14 mouse cellular contexts compared by ENCODE assay signal in genomic region chr12:52376692-52377462, GRCm38 (mm10).
DNase-seq lines count a peak whose midpoint lies in the region; ATAC-seq and TF ChIP-seq lines count a peak whose summit lies in the region.
"Had no signal": no experiment of that assay in that cellular context is flagged by ENCODE, and none has a peak within 500 bp of the region (broad histone marks: within the 10 kb centered on the region; RNA-seq: fewer than 3 reads in every experiment).

No protein-coding gene starts in this region.

- H3K9me3 ChIP-seq in liver, postnatal 0 days (ENCODE audit: low read length), result no peaks in the 10 kb centered on the region
- no peaks in the 10 kb centered on the region for H3K9me3 ChIP-seq in intestine, embryonic 15.5 days
- H3K9me3 ChIP-seq: embryonic facial prominence, embryonic 15.5 days; forebrain, embryonic 10.5 days; hindbrain, embryonic 12.5 days; liver, embryonic 15.5 days had no signal

- DNase-seq in gastrocnemius, adult 18-20 months (ENCODE audit: low spot score), result peak; percentile 17
- DNase-seq in gastrocnemius, postnatal 25 days, result no peak
- peak; percentile 56 for DNase-seq in liver, postnatal 0 days
- DNase-seq in liver, result no peak
- DNase-seq in right cerebral cortex, adult 2 months (ENCODE audit: low spot score in 2 of 2), result no peak
- no peak for DNase-seq in right cerebral cortex, postnatal 25 days
- DNase-seq: adrenal gland, postnatal 25 days; embryo, embryonic 11 days; gastrocnemius, postnatal 10 days had no signal

- TF ChIP-seq EP300 in liver, postnatal 0 days (IDR thresholded peaks at IDR 0.05; ENCODE audit: low read depth), result 0 out of 2 replicates have a peak, but pooled peaks have one; percentile 39

- WGBS in liver, postnatal 0 days (ENCODE audit: insufficient replicate concordance), result 74% methylated on average over 10 of the region's 10 CpGs
- WGBS in intestine, embryonic 15.5 days, result 62% methylated on average over 10 of the region's 10 CpGs

- no peak overlapping the region for H3K9ac ChIP-seq in liver, postnatal 0 days (replicated peaks)
- H3K9ac ChIP-seq in intestine, embryonic 15.5 days, result no peak overlapping the region
- H3K9ac ChIP-seq: embryonic facial prominence, embryonic 15.5 days; hindbrain, embryonic 12.5 days; liver, embryonic 15.5 days had no signal

- no peak overlapping the region for H3K4me2 ChIP-seq in liver, postnatal 0 days (ENCODE audit: low read depth, low read length)
- no peak overlapping the region for H3K4me2 ChIP-seq in intestine, embryonic 15.5 days (replicated peaks)
- H3K4me2 ChIP-seq: embryonic facial prominence, embryonic 15.5 days; hindbrain, embryonic 12.5 days; liver, embryonic 15.5 days had no signal

- H3K4me1 ChIP-seq in liver, postnatal 0 days (ENCODE audit: insufficient read depth), result no peaks in the 10 kb centered on the region
- H3K4me1 ChIP-seq in intestine, embryonic 15.5 days (replicated peaks), result peaks cover 9% of the 10 kb centered on the region
- H3K4me1 ChIP-seq: liver, embryonic 15.5 days had no signal

- H3K27me3 ChIP-seq in liver, postnatal 0 days (ENCODE audit: insufficient read depth, low read length), result no peaks in the 10 kb centered on the region
- no peaks in the 10 kb centered on the region for H3K27me3 ChIP-seq in intestine, embryonic 15.5 days (replicated peaks)
- H3K27me3 ChIP-seq: embryonic facial prominence, embryonic 15.5 days; hindbrain, embryonic 12.5 days; liver, embryonic 15.5 days had no signal

- no peak overlapping the region for H3K27ac ChIP-seq in liver, postnatal 0 days (ENCODE audit: low read depth)
- H3K27ac ChIP-seq in intestine, embryonic 15.5 days, result no peak overlapping the region
- H3K27ac ChIP-seq: embryonic facial prominence, embryonic 15.5 days; forebrain, embryonic 10.5 days; hindbrain, embryonic 12.5 days; liver, embryonic 15.5 days had no signal

- no peak overlapping the region for H3K4me3 ChIP-seq in liver, postnatal 0 days (ENCODE audit: low read depth, low read length)
- H3K4me3 ChIP-seq in intestine, embryonic 15.5 days (replicated peaks), result no peak overlapping the region
- H3K4me3 ChIP-seq: embryonic facial prominence, embryonic 15.5 days; forebrain, embryonic 10.5 days; hindbrain, embryonic 12.5 days; liver, embryonic 15.5 days had no signal

- ATAC-seq in liver, postnatal 0 days, result peak; percentile 98
- peak; percentile 76 for ATAC-seq in intestine, embryonic 15.5 days

- no peaks in the 10 kb centered on the region for H3K36me3 ChIP-seq in liver, postnatal 0 days (replicated peaks; ENCODE audit: insufficient read depth, low read length)
- H3K36me3 ChIP-seq in intestine, embryonic 15.5 days, result no peaks in the 10 kb centered on the region
- H3K36me3 ChIP-seq: embryonic facial prominence, embryonic 15.5 days; forebrain, embryonic 10.5 days; hindbrain, embryonic 12.5 days; liver, embryonic 15.5 days had no signal

- no peak for TF ChIP-seq CTCF in liver, postnatal 0 days (IDR thresholded peaks at IDR 0.05; ENCODE audit: low read depth)

Comparison
In these comparisons a context has a peak if more than half of its experiments do, and no peak if none do; other contexts are left out.
1. DNase-seq: peak in gastrocnemius, adult 18-20 months (single experiment) and liver, postnatal 0 days (single experiment); none in gastrocnemius, postnatal 25 days (single experiment), liver (single experiment), right cerebral cortex, adult 2 months (0 of 2) and right cerebral cortex, postnatal 25 days (single experiment).